Mouse (Mus musculus): Measurements from ENCODE around the gene Arid3a. TPM values are rescaled to one million over a fixed set of nuclear protein-coding genes. Genes with fewer than 3 reads are reported as not detected.

The Arid3a gene
- total RNA-seq, 1 experiment from 2014 or later = 58.8 TPM

- ATAC-seq (ENCODE audit: extremely low read depth, insufficient number of reproducible peaks, low FRiP score, poor library complexity, severe bottlenecking) = no peak
Observed at GRCm38 (mm10) chr10:79966886-79967400, 40.1 kb downstream of the Arid3a start.

- no peak for ATAC-seq (ENCODE audit: extremely low read depth, insufficient number of reproducible peaks, low FRiP score, poor library complexity, severe bottlenecking)
Observed at GRCm38 (mm10) chr10:79968181-79968580, 41.3 kb downstream of the Arid3a start.

GRCm38 (mm10) chr10:79969124-79969568, 42.3 kb downstream of the Arid3a start:
- no peak for ATAC-seq (ENCODE audit: extremely low read depth, insufficient number of reproducible peaks, low FRiP score, poor library complexity, severe bottlenecking)

- ATAC-seq (ENCODE audit: extremely low read depth, insufficient number of reproducible peaks, low FRiP score, poor library complexity, severe bottlenecking) = no peak
Observed at GRCm38 (mm10) chr10:79970415-79971182, 43.8 kb downstream of the Arid3a start, which contains the start of gene Grin3b. TSS of gene Grin3b (plus strand) at chr10:79970715.

GRCm38 (mm10) chr10:79971183-79971497, 44.3 kb downstream of the Arid3a start:
- no peak for ATAC-seq (ENCODE audit: extremely low read depth, insufficient number of reproducible peaks, low FRiP score, poor library complexity, severe bottlenecking)

GRCm38 (mm10) chr10:79972831-79973230, 46.0 kb downstream of the Arid3a start:
- ATAC-seq (ENCODE audit: extremely low read depth, insufficient number of reproducible peaks, low FRiP score, poor library complexity, severe bottlenecking) = no peak

GRCm38 (mm10) chr10:79974087-79974486, 47.2 kb downstream of the Arid3a start:
- ATAC-seq (ENCODE audit: extremely low read depth, insufficient number of reproducible peaks, low FRiP score, poor library complexity, severe bottlenecking) = no peak

GRCm38 (mm10) chr10:79974668-79975067, 47.8 kb downstream of the Arid3a start:
- ATAC-seq (ENCODE audit: extremely low read depth, insufficient number of reproducible peaks, low FRiP score, poor library complexity, severe bottlenecking) = no peak

GRCm38 (mm10) chr10:79976071-79976721, 49.4 kb downstream of the Arid3a start:
- ATAC-seq (ENCODE audit: extremely low read depth, insufficient number of reproducible peaks, low FRiP score, poor library complexity, severe bottlenecking) = no peak

- ATAC-seq (ENCODE audit: extremely low read depth, insufficient number of reproducible peaks, low FRiP score, poor library complexity, severe bottlenecking) = no peak
Observed at GRCm38 (mm10) chr10:79976722-79977107, 49.9 kb downstream of the Arid3a start.

GRCm38 (mm10) chr10:79977324-79977723, 50.5 kb downstream of the Arid3a start:
- no peak for ATAC-seq (ENCODE audit: extremely low read depth, insufficient number of reproducible peaks, low FRiP score, poor library complexity, severe bottlenecking)

- ATAC-seq (ENCODE audit: extremely low read depth, insufficient number of reproducible peaks, low FRiP score, poor library complexity, severe bottlenecking) = no peak
Observed at GRCm38 (mm10) chr10:79978061-79978460, 51.2 kb downstream of the Arid3a start.

GRCm38 (mm10) chr10:79979401-79980155, 52.7 kb downstream of the Arid3a start:
- ATAC-seq (ENCODE audit: extremely low read depth, insufficient number of reproducible peaks, low FRiP score, poor library complexity, severe bottlenecking) = no peak

- ATAC-seq (ENCODE audit: extremely low read depth, insufficient number of reproducible peaks, low FRiP score, poor library complexity, severe bottlenecking) = no peak
Observed at GRCm38 (mm10) chr10:79983205-79983604, 56.4 kb downstream of the Arid3a start.

GRCm38 (mm10) chr10:79983670-79984069, 56.8 kb downstream of the Arid3a start:
- no peak for ATAC-seq (ENCODE audit: extremely low read depth, insufficient number of reproducible peaks, low FRiP score, poor library complexity, severe bottlenecking)

GRCm38 (mm10) chr10:79984195-79984816, 57.5 kb downstream of the Arid3a start, which contains the start of gene Tmem259:
TSS of gene Tmem259 (minus strand) at chr10:79984330.
- ATAC-seq (ENCODE audit: extremely low read depth, insufficient number of reproducible peaks, low FRiP score, poor library complexity, severe bottlenecking) = peak; percentile 43

- peak; percentile 67 for ATAC-seq (ENCODE audit: extremely low read depth, insufficient number of reproducible peaks, low FRiP score, poor library complexity, severe bottlenecking)
Observed at GRCm38 (mm10) chr10:79984871-79985270, 58.0 kb downstream of the Arid3a start.

GRCm38 (mm10) chr10:79985334-79986231, 58.7 kb downstream of the Arid3a start:
- ATAC-seq (ENCODE audit: extremely low read depth, insufficient number of reproducible peaks, low FRiP score, poor library complexity, severe bottlenecking) = no peak

Measured in neutrophil, adult 5-6 weeks (primary cell).